Mouse (Mus musculus): ENCODE measurements around the gene Prrg3.

- TF ChIP-seq MYOD1 (IDR thresholded peaks at IDR 0.05; ENCODE audit: control insufficient read depth, insufficient read length, low read depth) (no peak), CTCF (IDR thresholded peaks at IDR 0.05; ENCODE audit: control insufficient read depth, insufficient read depth, insufficient read length) (no peak)
Observed at GRCm38 (mm10) chrX:72012236-72012635, 49.8 kb downstream of the Prrg3 start.
